Mouse (Mus musculus) CH12F3 (cell line): ENCODE measurements around the gene Scgb1b20.
"Not testable (repeated sequence)": the region's sequence is repeated elsewhere in the genome, so short reads cannot be mapped to it uniquely, and the experiment has no call there.

Experiments used
- in situ Hi-C: fragments of 300-500 bp; cut with MboI; formaldehyde crosslinking; loops from 2 replicates; pipeline ENCODE4 v1.14.3; 2020; ENCODE audit warnings: low sequenced_read_pairs

Gene Scgb1b20

GRCm38 (mm10) chr7:33372934-33373333, at the start of gene Scgb1b20:
TSS of gene Scgb1b20 (plus strand) at chr7:33373234.
- in situ Hi-C loops, result not testable (repeated sequence)

GRCm38 (mm10) chr7:33366222-33366621, 6.8 kb upstream of the Scgb1b20 start, which contains the start of gene Scgb2b20:
TSS of gene Scgb2b20 (minus strand) at chr7:33366322.
- in situ Hi-C loops, result not testable (repeated sequence)

- in situ Hi-C loops, result not testable (repeated sequence)
Measured at GRCm38 (mm10) chr7:33399749-33400148, 26.7 kb downstream of the Scgb1b20 start.

GRCm38 (mm10) chr7:33401650-33402049, 28.6 kb downstream of the Scgb1b20 start:
- in situ Hi-C loops, result no loop called here

GRCm38 (mm10) chr7:33409681-33410080, 36.6 kb downstream of the Scgb1b20 start:
- in situ Hi-C loops, result not testable (repeated sequence)
